Mouse (Mus musculus) spleen, adult 2 months (tissue): Measurements from ENCODE around the gene Kif22.

Experiments used
- CTCF ChIP-seq: fragments of 200-500 bp; IDR thresholded peaks from 2 replicates; pipeline ENCODE4 v1.5.1; 2011; ENCODE audit warnings: mild to moderate bottlenecking, inconsistent platforms; ENCODE audit not compliant: insufficient read depth, insufficient read length, insufficient replicate concordance; ENCODE audit errors: extremely low read depth
- POLR2A ChIP-seq: fragments of 200-500 bp; IDR thresholded peaks from 2 replicates; pipeline ENCODE4 v1.6.1; 2011; ENCODE audit warnings: low read depth, low read length, inconsistent platforms

GRCm38 (mm10) chr7:127020031-127020430 lies 22.2 kb downstream of the Kif22 start:
- TF ChIP-seq CTCF, result no peak
- TF ChIP-seq POLR2A, result no peak
